Mouse (Mus musculus) thymus, adult 2 months (tissue): Measurements from ENCODE around the gene Reg1.

Experiments
- CTCF ChIP-seq: fragments of 200-500 bp; IDR thresholded peaks from 2 replicates; pipeline ENCODE4 v1.5.1; 2012; ENCODE audit warnings: mild to moderate bottlenecking, control low read depth, low read length, moderate library complexity, borderline replicate concordance; ENCODE audit not compliant: control insufficient read depth, poor library complexity, insufficient read depth; ENCODE audit errors: extremely low read depth
- POLR2A ChIP-seq: fragments of 200-500 bp; IDR thresholded peaks from 2 replicates; pipeline ENCODE4 v1.6.1; 2012; ENCODE audit warnings: mild to moderate bottlenecking, low read length, control low read depth, moderate library complexity; ENCODE audit not compliant: control insufficient read depth, poor library complexity, insufficient read depth; ENCODE audit errors: extremely low read depth

- TF ChIP-seq CTCF = no peak
- no peak for TF ChIP-seq POLR2A
These were observed 46.8 kb downstream of the Reg1 start for GRCm38 (mm10) chr6:78469287-78469686.
